Mouse (Mus musculus) embryo, embryonic 11 days (tissue): ENCODE results near the gene Gramd4.
A peak's percentile ranks its signal among the peaks of the same experiment; 100 is the strongest.
"Not testable (repeated sequence)": the region's sequence is repeated elsewhere in the genome, so short reads cannot be mapped to it uniquely, and the experiment has no call there.

ENCODE experiments used
- DNase-seq: peaks from one replicate; pipeline ENCODE4 v3.0.0-alpha.2; 2015

Gene Gramd4

GRCm38 (mm10) chr15:86119186-86119585 is 61.7 kb downstream of the Gramd4 start:
- DNase-seq = no peak

- DNase-seq = no peak
Measured at GRCm38 (mm10) chr15:86122261-86122949, 64.9 kb downstream of the Gramd4 start.

GRCm38 (mm10) chr15:86123409-86123808 is 65.9 kb downstream of the Gramd4 start:
- no peak for DNase-seq

DNA sequence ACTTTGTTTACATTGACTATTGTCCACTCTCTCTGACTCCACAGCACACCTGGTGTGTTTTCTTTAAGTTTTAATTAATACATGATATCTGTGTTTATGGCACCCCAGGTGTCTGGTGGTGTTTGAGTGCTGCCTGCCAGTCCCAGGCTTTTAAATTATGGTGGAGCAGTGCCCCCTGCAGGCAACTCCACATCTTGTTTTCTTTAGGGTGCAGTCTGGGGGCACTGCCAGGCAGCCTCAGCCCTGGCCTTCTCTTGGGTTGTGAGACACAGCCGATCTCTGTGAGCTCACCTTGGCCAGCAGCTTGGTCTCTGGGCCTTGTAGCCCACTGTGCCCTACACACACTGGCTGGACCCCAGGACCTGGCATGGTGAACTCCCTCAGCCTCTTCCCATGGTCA is 66.9 kb downstream of the Gramd4 start:
- peak; percentile 72 for DNase-seq

DNA sequence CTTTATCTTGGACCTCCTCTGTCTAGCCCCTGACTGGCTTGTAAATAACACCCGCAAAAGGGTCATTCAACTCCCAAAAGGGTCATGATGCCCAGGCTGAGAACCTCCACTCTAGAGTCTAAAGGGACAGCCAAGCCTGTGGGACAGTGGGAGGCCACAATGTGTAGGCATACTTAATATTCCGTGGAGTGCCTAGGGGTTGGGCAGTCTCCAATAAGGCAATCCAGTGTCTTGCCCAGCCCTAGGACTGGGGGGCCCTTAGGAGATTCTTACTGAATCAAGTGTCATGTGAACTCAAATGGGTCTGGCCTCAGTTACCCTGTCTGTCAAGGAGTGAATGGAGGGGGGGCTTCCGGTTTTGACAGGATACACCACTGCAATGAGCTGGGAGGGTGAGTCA is 71.5 kb downstream of the Gramd4 start:
- no peak for DNase-seq

DNA sequence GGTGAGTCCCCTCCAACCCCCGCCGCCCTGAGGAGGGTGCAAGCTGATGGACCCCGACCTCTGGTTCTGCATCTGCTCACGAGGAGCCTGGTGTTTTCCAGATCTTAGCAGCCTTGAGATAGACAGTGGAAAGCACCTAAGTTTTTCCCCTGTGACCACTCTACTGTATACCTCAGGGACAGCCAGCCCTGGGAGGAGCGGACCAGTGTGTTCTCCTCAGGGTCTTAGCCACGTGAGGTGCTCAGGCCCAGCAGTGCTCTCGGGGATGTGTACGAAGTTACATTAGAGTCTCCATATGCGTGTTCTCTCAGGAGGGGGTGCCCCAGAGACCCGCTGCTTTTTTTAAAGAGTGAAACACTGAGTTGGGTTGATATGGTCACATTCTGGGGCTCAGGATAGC is 73.2 kb downstream of the Gramd4 start:
- no peak for DNase-seq

DNA sequence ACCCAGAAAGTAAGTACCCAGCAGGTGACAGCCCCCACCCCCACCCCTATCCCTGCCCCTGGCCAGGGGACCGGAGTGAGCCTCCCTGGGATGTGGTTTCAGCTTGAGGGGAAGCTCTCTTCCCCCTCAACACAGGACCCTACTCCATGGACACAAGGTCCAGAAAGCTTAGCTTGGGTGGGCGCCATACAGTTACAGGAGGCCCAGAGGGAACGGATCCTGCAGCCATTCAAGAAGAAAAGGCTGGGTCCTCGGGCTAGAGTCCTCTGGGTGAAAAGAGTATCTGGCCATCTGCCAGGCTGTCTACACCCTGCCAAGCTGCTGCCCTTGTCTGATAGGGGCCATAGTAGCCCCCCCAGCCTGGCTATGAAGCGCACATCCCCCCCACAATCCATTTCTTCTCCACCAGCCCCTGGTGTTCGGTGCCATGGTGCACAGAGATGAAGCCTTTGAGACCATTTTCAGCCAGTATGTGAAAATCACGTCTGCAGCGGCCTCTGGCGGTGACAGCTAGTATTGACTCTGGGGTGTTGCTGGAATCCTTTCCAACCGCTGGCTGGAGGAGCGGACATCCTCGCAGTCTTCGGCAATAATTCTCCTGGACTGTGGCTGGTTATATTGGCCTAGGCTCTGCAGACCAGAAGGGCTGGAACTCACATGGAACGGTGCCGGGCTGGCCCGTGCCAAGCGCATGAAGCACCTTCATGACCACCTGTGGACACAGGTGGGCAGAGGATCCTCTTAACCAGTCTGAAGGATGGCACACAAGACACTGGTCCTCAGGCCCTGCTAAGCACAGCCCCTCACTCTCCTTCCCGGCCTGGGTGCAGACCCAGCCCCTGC is 77.7 kb downstream of the Gramd4 start:
- peak; percentile 87 for DNase-seq

DNA sequence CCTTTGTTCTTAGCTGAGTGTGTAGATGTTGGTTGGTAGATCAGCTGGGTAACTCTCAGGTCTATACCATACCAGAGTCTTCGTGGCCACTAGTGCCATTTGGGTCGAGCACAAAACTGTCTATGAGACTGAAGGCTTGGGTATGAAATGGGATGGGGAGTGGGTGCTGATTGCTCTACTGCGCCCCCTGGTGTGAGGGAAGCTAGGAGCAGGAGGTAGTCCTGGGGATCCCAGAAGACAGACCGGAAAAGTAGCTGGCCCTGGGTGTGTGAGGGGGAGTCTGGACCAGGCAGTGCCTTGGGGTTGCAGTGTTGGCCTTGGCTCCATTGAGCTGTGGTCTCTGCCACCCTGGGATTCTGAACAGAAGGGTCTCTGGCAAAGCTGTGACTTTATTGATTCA is 80.1 kb downstream of the Gramd4 start:
- peak; percentile 27 for DNase-seq

DNA sequence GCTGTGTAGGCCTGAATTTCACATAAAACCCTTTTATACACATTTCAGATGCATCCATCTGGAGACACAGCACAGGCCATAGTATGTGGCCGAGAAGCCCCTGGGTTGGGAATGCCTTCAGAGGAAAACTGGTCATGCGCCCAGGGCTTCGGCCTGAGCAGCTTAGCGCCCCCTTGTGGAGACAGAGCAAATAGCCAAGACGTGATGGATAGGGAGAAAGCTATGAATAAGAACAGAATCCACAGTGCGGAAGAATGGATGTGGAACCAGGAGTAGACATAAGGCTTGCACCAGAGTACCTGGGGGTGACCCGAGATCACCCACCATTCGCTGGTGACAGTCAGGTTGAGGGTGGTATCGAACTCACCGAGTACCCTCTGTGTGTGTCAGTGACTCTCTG is 82.8 kb downstream of the Gramd4 start:
- peak; percentile 86 for DNase-seq

- DNase-seq = no peak
Measured at GRCm38 (mm10) chr15:86144577-86144976, 87.1 kb downstream of the Gramd4 start.

- no peak for DNase-seq
Measured at GRCm38 (mm10) chr15:86145046-86145445, 87.6 kb downstream of the Gramd4 start.

- DNase-seq = no peak
Measured at GRCm38 (mm10) chr15:86146922-86147321, 89.4 kb downstream of the Gramd4 start.

DNA sequence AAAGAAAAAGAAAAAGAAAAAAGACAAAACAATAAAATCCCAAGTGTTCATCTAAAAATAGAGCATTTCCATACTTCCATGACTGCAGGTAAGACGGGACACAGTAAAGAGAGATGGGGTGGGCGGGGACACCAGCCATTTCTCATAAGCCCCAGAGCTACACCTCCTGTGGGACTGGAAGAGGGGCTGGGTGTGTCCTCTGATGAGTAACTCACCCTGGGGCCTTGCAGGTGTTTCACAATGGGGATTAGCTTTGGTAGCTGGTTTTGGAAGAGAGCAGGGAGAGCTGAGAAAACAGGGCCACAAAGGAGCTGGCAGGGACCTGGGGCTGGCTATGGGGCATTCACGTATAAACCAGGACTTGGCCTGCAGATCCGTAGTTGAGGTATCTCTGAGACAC is 93.1 kb downstream of the Gramd4 start:
- no peak for DNase-seq

DNA sequence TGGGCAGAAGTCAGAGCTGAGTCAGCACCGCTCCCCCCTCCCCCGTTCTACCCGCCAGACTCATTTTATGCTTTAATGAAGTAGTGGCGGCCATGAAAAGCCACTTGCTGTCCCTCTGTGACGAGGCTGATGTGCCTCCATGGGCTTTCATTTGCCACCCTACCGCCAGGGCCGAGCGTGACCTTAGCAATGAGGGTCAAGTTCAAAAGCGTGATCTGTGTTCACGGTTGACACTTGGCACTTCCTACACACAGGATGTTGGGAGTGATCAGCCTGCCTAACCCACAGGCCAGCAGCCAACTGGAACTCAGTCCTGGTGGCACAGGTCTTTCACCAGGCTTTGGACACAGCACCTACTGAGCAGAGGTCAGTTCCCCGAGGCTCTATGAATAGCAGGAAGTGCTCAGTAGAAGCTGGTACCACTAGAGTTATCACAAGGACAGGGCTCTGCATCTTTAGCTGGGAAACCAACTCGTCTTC is 96.0 kb downstream of the Gramd4 start:
- no peak for DNase-seq

- DNase-seq = no peak
Measured at GRCm38 (mm10) chr15:86156492-86156891, 99.0 kb downstream of the Gramd4 start.

DNA sequence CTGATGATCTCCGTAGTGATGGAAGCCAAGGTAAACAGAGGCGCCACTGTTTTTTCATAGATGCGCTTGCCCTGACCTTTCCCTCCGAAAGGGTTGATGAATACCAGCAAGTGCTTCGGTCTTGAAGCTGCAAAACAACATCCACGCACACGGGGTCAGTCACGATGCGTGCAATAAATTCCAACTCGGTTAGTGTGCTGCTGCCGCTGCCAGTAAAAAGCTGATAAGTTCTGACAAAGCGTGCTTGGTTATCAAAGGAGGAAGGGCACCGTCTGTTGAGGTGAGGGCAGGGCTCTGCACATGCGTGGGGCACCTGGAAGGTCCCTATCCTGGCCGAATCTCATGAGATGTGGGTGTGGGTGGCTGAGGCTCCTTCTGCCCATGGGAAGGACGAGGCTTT is 101.6 kb downstream of the Gramd4 start:
- DNase-seq = no peak

DNA sequence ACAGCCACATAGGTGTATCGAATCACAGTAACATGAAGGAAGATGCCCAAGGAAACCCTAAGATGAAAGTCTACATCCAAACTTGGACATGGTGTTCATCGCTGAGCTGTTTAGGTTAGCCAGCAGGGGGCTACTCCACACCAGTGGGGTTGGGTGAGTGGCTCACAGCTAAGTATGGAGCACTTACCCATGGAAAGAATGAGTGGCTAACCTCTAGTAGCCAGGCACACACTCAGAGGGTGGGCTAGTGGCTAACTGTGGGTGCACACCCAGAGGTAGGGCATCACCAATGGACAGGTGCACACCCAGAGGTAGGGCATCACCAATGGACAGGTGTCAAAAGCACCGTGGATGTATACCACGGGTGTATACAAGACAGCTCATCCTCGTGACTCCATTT is 102.2 kb downstream of the Gramd4 start:
- DNase-seq = no peak

DNA sequence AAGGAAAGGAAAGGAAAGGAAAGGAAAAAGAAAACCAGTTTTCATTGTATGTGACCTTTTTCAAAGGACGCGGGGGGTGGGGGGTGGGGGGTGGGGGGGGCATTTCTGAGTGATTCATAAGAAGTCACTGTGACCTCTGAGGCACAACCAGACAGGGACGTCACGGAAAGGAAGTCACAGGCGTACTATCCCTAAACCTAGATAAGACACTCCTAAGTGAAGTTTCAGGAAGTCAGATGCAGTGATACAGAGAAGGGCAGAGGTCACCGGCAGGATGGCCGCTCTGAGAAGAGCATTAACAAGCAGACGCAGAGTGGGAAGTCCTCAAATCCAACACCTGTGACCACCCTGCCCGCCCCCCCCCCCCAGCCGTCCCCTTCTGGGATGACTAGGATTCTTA is 103.4 kb downstream of the Gramd4 start:
- DNase-seq = no peak

- DNase-seq = not testable (repeated sequence)
Measured at GRCm38 (mm10) chr15:86161800-86162199, 104.3 kb downstream of the Gramd4 start.

- no peak for DNase-seq
Measured at GRCm38 (mm10) chr15:86164718-86165345, 107.3 kb downstream of the Gramd4 start.

DNA sequence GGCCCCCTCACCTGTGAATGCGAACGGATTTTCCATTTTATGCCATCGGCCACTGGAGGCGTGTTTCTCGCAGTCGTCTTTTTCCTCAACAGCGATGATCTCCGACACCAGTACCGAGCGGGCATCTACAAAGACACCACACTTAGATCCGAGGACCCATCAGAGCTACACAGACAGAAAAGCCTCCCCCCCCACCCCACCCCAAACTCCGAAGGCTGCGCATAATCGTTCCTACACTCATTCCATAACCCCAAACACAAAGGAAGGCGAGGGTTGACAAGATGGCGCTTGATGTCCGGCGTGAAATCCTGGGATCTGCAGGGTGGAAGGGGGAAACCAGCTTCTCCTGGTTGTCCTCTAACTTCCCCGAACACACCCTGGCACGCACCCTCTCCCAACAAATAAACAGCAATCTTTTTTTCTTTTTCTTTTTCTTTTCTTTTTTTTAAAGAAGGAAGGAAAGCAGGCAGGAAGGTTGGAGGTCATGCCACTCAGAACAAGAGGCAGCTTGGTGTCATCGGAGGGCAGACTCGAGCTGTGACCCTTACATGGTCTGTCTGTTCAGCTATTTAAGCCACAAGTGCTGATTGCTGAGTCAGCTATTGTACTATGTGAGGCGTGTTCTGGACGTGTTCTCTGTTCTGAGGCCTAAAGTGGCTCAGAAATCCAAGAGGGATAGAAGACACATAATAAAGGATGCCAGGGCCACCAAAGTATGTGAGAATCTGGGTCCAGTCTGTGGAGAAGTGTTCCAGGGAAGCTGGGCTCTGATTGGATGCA is 108.5 kb downstream of the Gramd4 start:
- no peak for DNase-seq

DNA sequence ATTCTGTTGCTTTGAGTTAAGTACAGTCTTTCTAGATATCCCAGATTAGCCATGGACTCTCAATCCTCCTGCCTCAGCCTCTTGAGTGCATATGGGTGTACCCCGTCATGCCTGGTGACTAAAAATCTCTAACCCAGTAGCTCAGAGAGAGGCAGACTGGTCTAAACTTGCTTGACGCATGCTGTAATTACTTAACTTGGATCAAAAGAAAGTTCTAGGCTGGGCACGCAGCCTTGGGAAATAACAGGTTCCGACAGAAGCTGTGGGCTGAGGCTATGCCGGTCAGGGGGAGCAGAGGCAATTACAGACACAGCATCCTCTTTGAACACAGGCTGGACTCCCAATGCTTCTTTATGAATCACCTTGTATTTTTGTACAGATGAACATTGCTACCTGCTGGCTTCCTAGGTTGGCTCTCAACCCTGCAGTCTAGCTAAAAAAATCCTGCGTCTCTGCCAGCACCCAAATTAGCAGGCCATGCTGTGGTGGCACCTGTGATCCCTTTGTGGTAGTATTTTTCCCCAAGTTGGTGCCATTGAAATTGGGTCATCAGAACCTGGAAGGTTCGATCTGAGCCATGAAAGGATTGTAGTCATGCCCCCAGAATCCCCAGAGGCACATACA is 109.6 kb downstream of the Gramd4 start:
- DNase-seq = no peak
